Mouse (Mus musculus) cerebellum, adult 8-10 months (tissue): ENCODE results near the gene Lrg1.

ENCODE experiments used
- DNase-seq: peaks from one replicate; pipeline ENCODE4 v3.0.0; 2022

The Lrg1 gene

DNA sequence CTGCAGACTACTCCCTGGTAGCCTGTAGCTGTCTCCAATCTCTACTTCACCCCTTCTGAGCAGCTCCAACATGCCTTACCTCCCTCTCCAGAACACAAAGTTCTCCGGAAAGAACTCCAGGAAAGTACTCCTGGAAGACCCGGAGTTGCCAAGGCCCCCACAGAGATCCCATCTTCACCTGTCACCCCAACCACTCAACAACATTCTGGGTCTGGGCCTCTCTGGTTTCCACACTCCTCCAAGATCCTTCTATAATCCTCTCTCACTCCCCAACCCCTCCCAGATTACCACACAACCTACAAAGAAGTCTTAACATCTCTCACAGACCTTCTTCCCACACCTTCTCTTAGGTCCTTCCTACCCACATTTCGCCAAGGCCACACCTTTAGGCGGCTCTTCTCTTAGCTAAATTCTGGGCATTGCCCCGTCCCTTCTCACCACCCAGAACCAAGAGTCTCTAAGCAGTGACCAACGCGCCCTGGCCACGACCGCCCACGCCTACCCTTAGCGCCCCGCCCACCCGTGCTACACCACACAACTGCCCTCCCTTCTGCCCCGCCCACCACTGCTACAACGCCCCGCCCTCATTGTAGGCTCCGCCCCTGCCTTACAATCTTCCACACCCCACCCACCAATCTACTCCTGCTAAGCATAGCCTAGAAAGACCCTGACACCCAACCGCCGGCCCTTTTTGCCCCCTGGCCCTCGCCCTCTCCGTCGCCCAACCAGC is 47.5 kb downstream of the Lrg1 start:
- peak; percentile 74 for DNase-seq

DNA sequence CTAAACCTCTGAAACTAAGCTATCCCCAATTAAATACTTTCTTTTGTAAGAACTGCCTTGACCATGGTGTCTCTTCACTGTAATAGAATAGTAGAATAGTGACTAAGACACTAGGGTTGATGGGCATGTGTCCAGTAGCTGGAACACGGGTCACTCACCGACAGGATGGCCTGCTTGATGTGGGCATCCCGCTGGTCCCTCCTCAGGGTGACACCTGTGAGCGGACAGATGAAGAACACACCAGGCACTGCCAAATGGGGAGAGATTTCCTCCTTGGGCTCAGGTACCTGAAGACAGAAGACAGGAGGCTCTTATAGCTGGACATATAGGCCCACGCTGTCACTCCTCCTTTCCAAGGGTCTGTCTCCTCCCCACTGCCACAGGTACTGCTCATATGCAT is 49.6 kb downstream of the Lrg1 start:
- no peak for DNase-seq

GRCm38 (mm10) chr17:56071126-56071525 is 50.7 kb downstream of the Lrg1 start:
- no peak for DNase-seq
